Mouse (Mus musculus) CH12.LX (cell line): Measurements from ENCODE around the gene P3h2. TPM values are rescaled to one million over a fixed set of nuclear protein-coding genes. Genes with fewer than 3 reads are reported as not detected.

ENCODE experiments used
- DNase-seq: peaks from one replicate; pipeline ENCODE4 v3.0.0-alpha.2; 2013; ENCODE audit errors: extremely low read depth
- H3K27ac ChIP-seq: 2 replicates; pipeline ENCODE4 v1.5.1; 2012; ENCODE audit warnings: low read depth, mild to moderate bottlenecking, control low read depth, moderate library complexity; ENCODE audit not compliant: insufficient read depth
- H3K27me3 ChIP-seq: replicated peaks from 2 replicates; pipeline ENCODE3; 2012; ENCODE audit warnings: inconsistent platforms
- H3K36me3 ChIP-seq, 2 experiments: replicated peaks in 1 of 2; 2 replicates each; pipeline versions ENCODE3 to v1.6.1; 2012; ENCODE audit warnings: inconsistent platforms in 1 of 2, low read length in 1 of 2, mild to moderate bottlenecking in 1 of 2, mixed read lengths in 1 of 2, moderate library complexity in 1 of 2; ENCODE audit not compliant: control insufficient read depth in 1 of 2, insufficient read depth in 1 of 2
- H3K4me1 ChIP-seq, 2 experiments: 2 replicates each; pipeline ENCODE4 v1.6.1; 2012; ENCODE audit warnings: inconsistent platforms in 1 of 2, moderate library complexity in 1 of 2; ENCODE audit not compliant: insufficient read depth in 2 of 2, control insufficient read depth in 1 of 2
- H3K4me2 ChIP-seq: 2 replicates; pipeline ENCODE4 v1.6.1; 2012; ENCODE audit warnings: low read depth, mild to moderate bottlenecking, control low read depth; ENCODE audit not compliant: poor library complexity, insufficient read depth, severe bottlenecking
- H3K4me3 ChIP-seq, 3 experiments: fragments of 150-350 bp in 1 of 3; sonication (generic) in 1 of 3; replicated peaks in 1 of 3; 2 replicates each; pipeline versions ENCODE3 to v1.5.1; 2011 to 2012; ENCODE audit warnings: low read depth in 2 of 3, low read length in 2 of 3, mild to moderate bottlenecking in 2 of 3, moderate library complexity in 2 of 3, control low read depth in 1 of 3, improper control_type of control experiment in 1 of 3, inconsistent platforms in 1 of 3, mixed read lengths in 1 of 3; ENCODE audit not compliant: poor library complexity in 1 of 3
- H3K79me2 ChIP-seq: replicated peaks from 2 replicates; pipeline ENCODE4 v1.6.1; 2012; ENCODE audit warnings: mild to moderate bottlenecking, moderate library complexity; ENCODE audit not compliant: control insufficient read depth, poor library complexity, insufficient read depth, severe bottlenecking; ENCODE audit errors: extremely low read depth
- H3K9ac ChIP-seq: 2 replicates; pipeline ENCODE4 v1.6.1; 2012; ENCODE audit warnings: low read depth, mild to moderate bottlenecking, control low read depth, moderate library complexity; ENCODE audit not compliant: insufficient read depth
- H3K9me3 ChIP-seq: replicated peaks from 2 replicates; pipeline ENCODE3; 2012; ENCODE audit warnings: low read length, inconsistent platforms, mixed read lengths
- CHD2 ChIP-seq: IDR thresholded peaks from 2 replicates; pipeline ENCODE4 v1.6.1; 2011; ENCODE audit warnings: low read length, improper control_type of control experiment
- CTCF ChIP-seq, 2 experiments: IDR thresholded peaks in 1 of 2; conservative IDR thresholded peaks in 1 of 2; 2 replicates each; pipeline ENCODE4 v1.5.1; 2011 to 2012; ENCODE audit warnings: low read depth in 2 of 2, low read length in 2 of 2, improper control_type of control experiment in 1 of 2, inconsistent platforms in 1 of 2, mild to moderate bottlenecking in 1 of 2, moderate library complexity in 1 of 2
- E2F4 ChIP-seq: IDR thresholded peaks from 2 replicates; pipeline ENCODE4 v1.6.1; 2011; ENCODE audit warnings: low read depth, low read length, improper control_type of control experiment; ENCODE audit not compliant: insufficient replicate concordance
- ELF1 ChIP-seq: IDR thresholded peaks from 2 replicates; pipeline ENCODE4 v1.6.1; 2014; ENCODE audit warnings: low read depth, mild to moderate bottlenecking, inconsistent platforms, low read length, improper control_type of control experiment
- HCFC1 ChIP-seq: IDR thresholded peaks from 2 replicates; pipeline ENCODE4 v1.6.1; 2012; ENCODE audit warnings: low read depth, mild to moderate bottlenecking, inconsistent platforms, low read length, improper control_type of control experiment
- JUN ChIP-seq: IDR thresholded peaks from 2 replicates; pipeline ENCODE4 v1.6.1; 2011; ENCODE audit warnings: low read depth, mild to moderate bottlenecking, low read length, improper control_type of control experiment, moderate library complexity; ENCODE audit not compliant: insufficient read depth
- JUND ChIP-seq: conservative IDR thresholded peaks from 2 replicates; pipeline ENCODE4 v1.6.1; 2011; ENCODE audit warnings: low read depth, low read length, improper control_type of control experiment
- MAFK ChIP-seq: IDR thresholded peaks from 2 replicates; pipeline ENCODE4 v1.6.1; 2011; ENCODE audit warnings: low read length, improper control_type of control experiment; ENCODE audit not compliant: insufficient replicate concordance
- MAX ChIP-seq: IDR thresholded peaks from 2 replicates; pipeline ENCODE4 v1.6.1; 2011; ENCODE audit warnings: low read length, improper control_type of control experiment
- MEF2A ChIP-seq: IDR thresholded peaks from 2 replicates; pipeline ENCODE4 v1.6.1; 2014; ENCODE audit warnings: low read depth, mild to moderate bottlenecking, inconsistent platforms, low read length, improper control_type of control experiment, borderline replicate concordance
- NELFE ChIP-seq: IDR thresholded peaks from 2 replicates; pipeline ENCODE4 v1.6.1; 2011; ENCODE audit warnings: low read depth, low read length, improper control_type of control experiment
- NRF1 ChIP-seq: IDR thresholded peaks from 2 replicates; pipeline ENCODE4 v1.6.1; 2014; ENCODE audit warnings: low read depth, mild to moderate bottlenecking, inconsistent platforms, low read length, improper control_type of control experiment, moderate library complexity
- PAX5 ChIP-seq: IDR thresholded peaks from 2 replicates; pipeline ENCODE4 v1.6.1; 2012; ENCODE audit warnings: low read length, inconsistent platforms, mixed read lengths
- RAD21 ChIP-seq: IDR thresholded peaks from 2 replicates; pipeline ENCODE4 v1.6.1; 2011; ENCODE audit warnings: low read depth, mild to moderate bottlenecking, low read length, improper control_type of control experiment, moderate library complexity
- RCOR1 ChIP-seq: conservative IDR thresholded peaks from 2 replicates; pipeline ENCODE4 v1.6.1; 2012; ENCODE audit warnings: low read depth, mild to moderate bottlenecking, inconsistent platforms, low read length, improper control_type of control experiment
- SIN3A ChIP-seq: IDR thresholded peaks from 2 replicates; pipeline ENCODE4 v1.6.1; 2012; ENCODE audit warnings: low read length, improper control_type of control experiment, inconsistent platforms
- SMC3 ChIP-seq: IDR thresholded peaks from 2 replicates; pipeline ENCODE4 v1.6.1; 2011; ENCODE audit warnings: low read depth, low read length, improper control_type of control experiment
- TBP ChIP-seq: conservative IDR thresholded peaks from 2 replicates; pipeline ENCODE4 v1.6.1; 2011; ENCODE audit warnings: low read depth, low read length, improper control_type of control experiment
- UBTF ChIP-seq: IDR thresholded peaks from 2 replicates; pipeline ENCODE4 v1.6.1; 2012; ENCODE audit warnings: low read depth, mild to moderate bottlenecking, inconsistent platforms, low read length, improper control_type of control experiment, moderate library complexity
- ZKSCAN1 ChIP-seq: IDR thresholded peaks from 2 replicates; pipeline ENCODE4 v1.6.1; 2012; ENCODE audit warnings: low read depth, inconsistent platforms, low read length, improper control_type of control experiment, borderline replicate concordance
- ZMIZ1 ChIP-seq: IDR thresholded peaks from 2 replicates; pipeline ENCODE4 v1.6.1; 2012; ENCODE audit warnings: low read depth, mild to moderate bottlenecking, inconsistent platforms, low read length, improper control_type of control experiment
- dilution Hi-C: fragments of 300-500 bp; cut with MboI; formaldehyde crosslinking; loops from 2 replicates; pipeline ENCODE4 v1.14.3; 2020; ENCODE audit warnings: low sequenced_read_pairs; ENCODE audit not compliant: extremely low pct_unique_long_range_greater_than_20kb, extremely low pct_ligation_motif_present
- in situ Hi-C: fragments of 300-500 bp; cut with MboI; formaldehyde crosslinking; loops from 3 replicates; pipeline ENCODE4 v1.14.3; 2019; ENCODE audit warnings: low sequenced_read_pairs, low pct_ligation_motif_present, low pct_unique_long_range_greater_than_20kb, mixed read lengths
- polyA plus RNA-seq: library from polyadenylated mRNA; unstranded; fragments of >175 nt; gene quantifications from 2 replicates; pipeline ENCODE4 v1.2.1, GENCODE M21; 2012; ENCODE audit warnings: low read depth; ENCODE audit not compliant: insufficient read length
- total RNA-seq, 2 experiments: library from RNA; depleted of rRNA; stranded (reverse); fragments of 300-350 nt in 1 of 2; fragments of >200 nt in 1 of 2; gene quantifications; 2 replicates each; pipeline ENCODE4 v1.2.3; 2012 to 2014

The P3h2 gene
- total and polyA plus RNA-seq, 3 experiments: 0.08 to 0.73 (median 0.27) TPM

- H3K27ac ChIP-seq: no peak overlapping the region
- dilution Hi-C loops: no loop called here
- no peaks in the 10 kb centered on the region for H3K36me3 ChIP-seq
- no peak overlapping the region for H3K9ac ChIP-seq
- no peaks in the 10 kb centered on the region; the same call in 1 of the 2 replicates for H3K79me2 ChIP-seq
- no peaks in the 10 kb centered on the region for H3K27me3 ChIP-seq
- no peak overlapping the region for H3K4me3 ChIP-seq
- H3K9me3 ChIP-seq: no peaks in the 10 kb centered on the region
- no peak overlapping the region for H3K4me2 ChIP-seq
- no peak for DNase-seq
- in situ Hi-C loops: no loop called here
- peaks cover 0 to 10% of the 10 kb centered on the region in 2 experiments; a peak in 2 of 4 replicates for H3K4me1 ChIP-seq
- TF ChIP-seq CTCF (conservative IDR thresholded peaks at IDR 0.05 in 1 of 2, IDR thresholded peaks at IDR 0.05 in 1 of 2; ENCODE audit: low read depth in 2 of 2, low read length in 2 of 2) (no peak), MAFK (no peak), E2F4 (no peak), RAD21 (no peak)
These were observed 23.2 kb downstream of the P3h2 start for GRCm38 (mm10) chr16:26082391-26082790.

DNA sequence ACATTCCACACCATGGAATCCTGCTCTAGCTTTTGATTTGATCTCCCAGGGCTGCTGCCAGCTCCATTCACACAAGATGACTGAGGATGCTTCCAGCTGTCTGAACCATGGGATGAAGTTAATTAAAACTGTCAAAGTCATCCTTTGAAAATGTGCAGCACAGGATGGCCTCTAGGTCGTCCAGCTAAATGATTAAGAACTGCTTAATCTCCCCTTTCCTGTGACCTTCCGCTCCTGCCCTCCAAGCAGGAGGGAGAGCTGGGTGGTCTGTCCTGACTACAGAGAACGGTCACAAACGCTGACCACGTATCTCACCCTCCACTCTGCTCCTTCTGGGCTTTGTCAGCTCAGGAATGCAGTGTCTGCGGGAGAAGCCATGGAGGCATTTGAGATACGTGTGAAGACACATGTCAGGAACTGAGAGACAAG, 26.6 kb downstream of the P3h2 start:
- no peak for TF ChIP-seq ZKSCAN1
- TF ChIP-seq, all 38 proteins: peak for 0
- H3K9ac ChIP-seq: no peak overlapping the region
- no peak overlapping the region for H3K4me2 ChIP-seq
- H3K27ac ChIP-seq: no peak overlapping the region
- H3K79me2 ChIP-seq: no peaks in the 10 kb centered on the region; the same call in 1 of the 2 replicates
- no peaks in the 10 kb centered on the region for H3K9me3 ChIP-seq
- no peaks in the 10 kb centered on the region for H3K27me3 ChIP-seq
- peaks cover 0 to 10% of the 10 kb centered on the region in 2 experiments; a peak in 2 of 4 replicates for H3K4me1 ChIP-seq
- in situ Hi-C loops (no loop called here), dilution Hi-C loops (no loop called here)
- no peak for DNase-seq
- H3K4me3 ChIP-seq: no peak overlapping the region
- H3K36me3 ChIP-seq: no peaks in the 10 kb centered on the region

DNA sequence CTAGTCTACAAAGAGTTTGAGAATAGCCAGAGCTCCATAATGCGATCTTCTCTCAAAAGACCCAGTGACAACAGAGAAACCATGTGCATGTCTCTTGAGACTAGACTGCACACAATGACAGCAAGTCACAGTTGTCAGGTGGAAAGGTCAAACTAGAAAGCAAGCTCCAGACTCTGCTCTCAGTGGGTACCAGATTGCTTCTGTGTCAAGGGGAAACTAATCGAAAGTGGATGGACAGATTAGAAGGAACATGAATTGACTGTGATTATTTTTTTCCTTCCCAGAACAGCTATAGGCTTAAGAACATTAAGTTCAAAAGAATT, 27.5 kb downstream of the P3h2 start:
- dilution Hi-C loops (no loop called here), in situ Hi-C loops (no loop called here)
- Histone ChIP-seq H3K27me3 (no peaks in the 10 kb centered on the region), H3K79me2 (no peaks in the 10 kb centered on the region; the same call in 1 of the 2 replicates), H3K4me1 (peaks cover 0 to 10% of the 10 kb centered on the region in 2 experiments; a peak in 2 of 4 replicates), H3K4me2 (no peak overlapping the region), H3K9me3 (no peaks in the 10 kb centered on the region), H3K4me3 (no peak overlapping the region), H3K36me3 (no peaks in the 10 kb centered on the region), H3K27ac (no peak overlapping the region), H3K9ac (no peak overlapping the region)
- TF ChIP-seq CHD2: no peak
- TF ChIP-seq RCOR1: no peak
- TF ChIP-seq MAX: no peak
- TF ChIP-seq SIN3A: no peak
- no peak for TF ChIP-seq TBP
- no peak for TF ChIP-seq JUND
- no peak for TF ChIP-seq MEF2A
- no peak for TF ChIP-seq ZKSCAN1
- TF ChIP-seq PAX5: no peak
- TF ChIP-seq JUN: no peak
- no peak for TF ChIP-seq ELF1
- no peak for TF ChIP-seq NELFE
- TF ChIP-seq SMC3: no peak
- no peak for TF ChIP-seq E2F4
- no peak for TF ChIP-seq UBTF
- no peak for TF ChIP-seq HCFC1
- TF ChIP-seq NRF1: no peak
- no peak for TF ChIP-seq ZMIZ1
- no peak for TF ChIP-seq CTCF (conservative IDR thresholded peaks at IDR 0.05 in 1 of 2, IDR thresholded peaks at IDR 0.05 in 1 of 2; ENCODE audit: low read depth in 2 of 2, low read length in 2 of 2)
- no peak for DNase-seq
